Mouse (Mus musculus) gastrocnemius, adult 18-20 months (tissue): ENCODE measurements around the gene Tomm40. TPM values are rescaled to one million over a fixed set of nuclear protein-coding genes. Genes with fewer than 3 reads are reported as not detected.
A peak's percentile ranks its signal among the peaks of the same experiment; 100 is the strongest.
"Not testable (repeated sequence)": the region's sequence is repeated elsewhere in the genome, so short reads cannot be mapped to it uniquely, and the experiment has no call there.

Experiments
- DNase-seq: peaks from one replicate; pipeline ENCODE4 v3.0.0; 2021; ENCODE audit warnings: low spot score
- total RNA-seq, 2 experiments: library from RNA; stranded (reverse); gene quantifications; 2 replicates each; pipeline ENCODE4 v1.2.3; 2021

Gene Tomm40
- total RNA-seq, 2 experiments from 2014 or later: 40.8 to 44.0 TPM

DNA sequence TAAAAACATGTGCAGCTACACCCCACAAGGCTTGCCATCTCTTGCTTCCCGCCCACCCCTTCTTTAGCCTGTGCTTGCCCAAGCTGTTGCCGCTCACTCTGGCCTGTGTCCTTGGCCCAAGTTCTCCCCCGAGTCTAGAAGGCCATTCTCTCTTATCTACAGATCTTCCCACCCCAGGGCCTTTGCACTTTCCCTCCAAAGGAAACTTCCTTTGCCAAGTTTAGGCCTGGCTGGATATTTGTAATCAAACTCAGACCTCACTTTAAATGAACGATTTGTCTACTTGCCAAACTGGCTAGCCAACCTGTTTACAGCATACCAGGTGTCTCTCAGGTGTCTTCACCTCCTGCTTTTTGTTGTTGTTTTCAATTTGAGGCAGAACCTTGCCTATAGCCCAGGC lies 24.4 kb downstream of the Tomm40 start:
- no peak for DNase-seq

DNA sequence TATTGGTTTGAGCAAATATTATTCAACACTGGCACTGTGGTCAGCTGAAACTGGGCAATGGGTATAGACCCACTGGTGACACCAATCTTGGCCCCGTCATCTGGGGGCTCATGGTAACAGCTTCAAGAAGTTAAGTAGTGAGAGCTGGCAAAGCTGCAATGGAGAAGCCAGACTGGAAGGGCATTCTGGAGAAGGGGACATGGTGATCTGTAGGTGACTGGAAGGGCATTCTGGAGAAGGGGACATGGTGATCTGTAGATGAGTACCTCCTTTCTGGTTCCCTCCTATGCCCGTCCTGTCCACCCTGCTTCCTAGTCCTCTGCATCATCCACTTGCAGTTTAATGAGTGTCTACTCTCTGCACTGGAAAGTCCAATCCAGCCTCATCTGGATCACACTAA lies 26.6 kb downstream of the Tomm40 start:
- no peak for DNase-seq

DNA sequence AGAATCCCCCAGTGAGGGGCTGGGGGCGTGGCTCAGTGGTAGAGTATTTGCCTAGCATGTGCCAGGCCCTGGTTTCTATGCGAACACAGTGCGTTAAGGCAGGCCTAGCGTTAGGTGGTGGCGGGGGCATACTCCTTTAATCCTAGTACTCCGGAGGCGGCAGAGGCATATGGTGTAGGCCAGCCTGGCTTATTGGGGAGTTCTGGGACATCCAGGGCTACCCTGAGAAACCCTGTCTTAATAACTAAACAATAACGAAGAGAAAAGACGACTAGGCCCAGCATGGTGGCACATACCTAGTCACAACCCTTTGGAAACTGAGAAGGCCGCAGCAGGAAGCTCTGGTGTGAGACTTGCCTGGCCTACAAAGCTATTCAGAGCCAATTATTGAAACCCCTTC lies 27.1 kb downstream of the Tomm40 start:
- no peak for DNase-seq

DNA sequence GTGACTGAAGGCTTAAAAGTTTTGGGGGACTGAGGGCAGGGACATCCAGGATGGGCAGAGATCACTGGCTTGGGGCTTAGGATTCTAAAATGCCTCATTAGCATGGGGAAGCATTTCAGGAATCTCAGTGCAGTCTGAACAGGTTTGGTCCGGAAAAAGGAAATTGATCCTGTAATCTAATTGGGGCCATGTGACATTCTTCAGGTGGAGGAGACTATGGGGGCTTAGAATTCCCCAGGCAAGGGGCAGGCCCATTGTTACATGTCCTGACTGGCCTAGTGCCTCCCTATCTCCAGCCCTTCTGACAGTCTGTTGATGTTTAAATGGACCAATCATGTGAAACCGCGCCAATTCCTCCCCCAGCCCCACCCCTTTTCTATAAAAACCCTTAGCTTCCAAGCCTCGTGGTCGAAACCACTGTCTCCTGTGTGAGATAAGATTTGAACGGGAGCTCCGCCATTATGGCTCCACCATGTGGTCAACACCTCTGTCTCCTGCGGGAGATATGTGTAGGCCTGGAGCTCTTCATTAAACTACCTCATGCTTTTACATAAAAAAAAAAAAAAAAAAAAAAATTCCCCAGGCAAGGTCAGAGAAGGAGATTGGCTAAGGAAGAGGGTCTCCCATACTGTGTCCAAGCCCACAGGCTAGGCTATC lies 28.2 kb downstream of the Tomm40 start:
- not testable (repeated sequence) for DNase-seq

DNA sequence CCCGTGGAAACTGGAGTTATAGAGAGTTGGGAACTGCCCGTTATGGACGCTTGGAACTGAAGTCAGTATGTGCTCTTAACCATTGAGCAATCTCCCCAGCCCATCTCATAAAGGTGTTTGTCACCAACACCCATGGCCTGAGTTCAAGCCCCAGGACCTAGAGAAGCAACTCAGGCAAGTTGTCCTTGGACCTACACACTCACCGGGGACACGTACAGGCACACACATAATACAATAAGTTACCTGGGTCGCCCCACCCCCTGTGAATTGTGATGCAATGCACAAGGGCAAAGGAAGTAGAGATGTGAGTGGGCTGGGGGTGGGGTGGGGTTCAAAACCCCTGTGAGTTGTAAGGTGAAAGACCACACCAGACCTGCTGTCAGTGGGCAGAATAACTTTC lies 28.7 kb downstream of the Tomm40 start:
- DNase-seq: no peak

DNA sequence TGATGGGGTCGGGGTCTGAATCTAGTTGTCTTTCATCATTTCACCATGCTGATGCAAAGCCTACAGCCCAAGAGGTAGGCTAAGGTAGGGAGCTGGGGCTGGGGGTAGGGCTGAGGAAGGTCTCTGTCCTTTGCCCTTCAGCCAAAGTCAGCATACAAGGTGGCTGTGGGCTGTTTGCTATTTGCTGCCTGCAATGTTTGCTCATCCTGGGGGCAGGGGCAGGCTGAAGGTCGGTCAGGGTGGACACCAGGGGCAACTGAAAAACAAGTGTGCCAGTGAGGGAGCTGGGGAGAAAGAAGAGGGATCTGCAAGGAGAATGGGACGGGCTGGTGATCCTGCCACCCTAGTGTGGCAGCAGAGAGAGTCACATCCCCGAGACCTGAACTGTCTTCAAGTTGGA lies 29.9 kb downstream of the Tomm40 start:
- no peak for DNase-seq

DNA sequence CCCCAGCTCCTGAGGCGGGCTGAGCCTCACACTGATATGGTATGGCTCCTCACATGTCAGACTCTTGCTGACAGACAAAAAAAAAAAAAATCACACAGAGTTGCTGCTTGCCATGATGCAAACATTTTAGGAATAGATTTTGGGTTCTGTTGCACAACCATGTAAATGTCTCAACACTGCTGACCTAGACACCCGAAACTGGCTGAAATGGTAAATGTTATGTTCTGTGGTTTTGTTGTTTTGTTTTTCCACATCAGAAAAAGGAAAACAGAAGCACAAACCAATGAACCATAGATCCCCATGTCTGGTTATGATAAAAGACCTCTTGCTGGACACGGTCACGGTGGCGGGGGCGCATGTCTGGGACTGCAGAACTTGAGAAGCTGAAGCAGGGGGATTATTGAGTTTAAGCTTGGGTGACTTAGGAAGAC lies 31.5 kb downstream of the Tomm40 start:
- no peak for DNase-seq

DNA sequence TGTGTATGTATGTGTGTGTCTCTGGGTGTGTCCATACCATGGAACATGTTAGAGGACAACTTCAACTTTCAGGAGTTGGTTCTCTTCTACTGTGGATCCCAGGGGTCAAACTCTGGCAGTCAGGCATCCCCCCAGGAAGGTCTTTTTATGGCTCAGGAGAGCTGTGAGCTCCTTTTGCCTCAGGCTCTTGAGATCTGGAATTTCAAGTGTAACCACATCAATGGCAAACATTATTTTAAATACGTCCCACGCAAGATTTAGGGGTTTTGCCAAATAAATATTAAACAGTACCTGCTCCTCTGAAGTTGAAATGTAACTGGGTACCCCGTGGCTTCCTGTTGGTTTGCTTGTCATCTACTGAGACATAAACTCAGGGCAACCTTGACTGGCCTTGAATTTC lies 32.3 kb downstream of the Tomm40 start:
- no peak for DNase-seq

DNA sequence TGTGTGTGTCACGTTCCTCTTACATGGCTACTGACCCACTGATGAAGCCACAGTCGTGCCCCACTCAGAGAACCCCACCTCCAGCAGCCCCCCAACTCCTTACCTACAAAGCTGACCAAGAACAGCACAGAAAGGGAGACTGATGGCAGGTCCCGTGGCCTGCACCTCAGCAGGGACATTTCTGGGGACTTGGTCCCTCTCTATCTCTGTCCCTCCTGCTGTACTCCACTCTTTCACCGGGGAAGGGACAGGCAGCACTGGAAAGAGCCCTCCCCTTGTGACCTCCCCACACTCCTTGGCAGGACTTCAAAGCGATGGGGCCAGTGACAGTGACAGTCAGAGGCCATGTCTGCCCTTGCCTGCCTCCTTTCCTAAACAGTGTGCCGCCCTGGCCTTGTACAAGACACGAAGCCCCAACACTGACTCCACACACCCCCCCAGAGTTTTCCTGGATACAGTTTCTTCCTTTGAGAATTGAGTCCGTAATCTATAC lies 34.0 kb downstream of the Tomm40 start, which contains the start of the genes Gm44805 and Apoc4:
TSS of gene Gm44805 (minus strand) at position 222 of the 493 bp plus-strand sequence.
TSS of gene Apoc4 (minus strand) at position 278 of the 493 bp plus-strand sequence.
- no peak for DNase-seq

DNA sequence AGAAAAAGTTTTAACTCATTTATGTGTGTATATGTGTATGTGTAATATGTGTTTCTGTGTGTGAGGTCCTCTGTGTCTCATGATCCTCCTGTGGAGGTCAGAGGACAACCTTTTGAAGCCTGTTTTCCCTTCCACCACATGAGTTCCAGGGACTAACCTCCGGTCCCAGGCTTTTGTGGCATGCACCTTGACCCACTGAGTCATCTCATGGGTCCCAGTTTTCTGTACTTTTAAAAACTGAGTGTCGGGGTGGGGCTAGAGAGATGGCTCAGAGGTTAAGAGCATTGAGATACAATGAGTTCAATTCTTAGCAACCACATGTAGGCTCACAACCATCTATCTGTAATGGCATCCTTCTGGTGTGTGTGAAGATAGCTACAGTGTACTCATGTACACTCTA lies 34.5 kb downstream of the Tomm40 start:
- no peak for DNase-seq

DNA sequence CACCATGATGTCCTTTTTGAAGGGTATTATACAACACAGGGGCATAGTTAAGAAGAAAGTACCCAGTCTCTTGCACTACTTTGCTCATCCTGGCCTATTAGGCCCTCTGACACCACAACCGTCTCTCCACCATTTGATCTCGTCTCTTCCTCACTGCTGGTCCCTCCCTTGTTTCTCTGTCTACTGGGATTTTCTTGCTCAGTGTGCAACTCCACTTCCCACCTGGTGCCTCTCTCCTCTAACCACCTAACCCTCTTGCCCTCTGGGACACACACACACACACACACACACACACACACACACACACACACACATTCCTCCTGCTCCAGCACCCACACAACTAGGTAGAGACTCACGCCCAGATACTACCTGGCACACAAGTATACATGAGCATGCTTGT lies 36.3 kb downstream of the Tomm40 start:
- no peak for DNase-seq

DNA sequence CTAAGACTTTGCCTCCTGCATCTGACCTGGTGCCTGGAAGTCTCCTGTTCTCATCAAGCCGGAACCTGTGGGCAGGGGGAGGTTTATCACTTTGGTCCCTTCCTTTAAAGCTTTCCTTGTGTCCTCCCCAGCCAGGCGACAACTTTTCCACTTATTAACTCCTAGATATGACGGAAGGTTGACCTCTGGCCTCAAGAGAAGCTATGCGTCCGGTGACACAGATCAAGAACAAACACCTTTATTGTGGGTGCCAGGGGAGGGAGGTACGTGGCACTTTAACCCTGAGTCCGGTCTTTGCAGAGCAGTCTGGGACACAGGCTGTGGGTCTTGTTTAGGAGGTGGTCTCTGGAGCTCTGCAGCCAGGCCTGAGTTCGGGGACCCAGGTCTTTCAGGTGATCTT lies 37.4 kb downstream of the Tomm40 start, which contains the start of gene Apoc2:
TSS of gene Apoc2 (minus strand) at position 70 of the 400 bp plus-strand sequence.
- DNase-seq: no peak

DNA sequence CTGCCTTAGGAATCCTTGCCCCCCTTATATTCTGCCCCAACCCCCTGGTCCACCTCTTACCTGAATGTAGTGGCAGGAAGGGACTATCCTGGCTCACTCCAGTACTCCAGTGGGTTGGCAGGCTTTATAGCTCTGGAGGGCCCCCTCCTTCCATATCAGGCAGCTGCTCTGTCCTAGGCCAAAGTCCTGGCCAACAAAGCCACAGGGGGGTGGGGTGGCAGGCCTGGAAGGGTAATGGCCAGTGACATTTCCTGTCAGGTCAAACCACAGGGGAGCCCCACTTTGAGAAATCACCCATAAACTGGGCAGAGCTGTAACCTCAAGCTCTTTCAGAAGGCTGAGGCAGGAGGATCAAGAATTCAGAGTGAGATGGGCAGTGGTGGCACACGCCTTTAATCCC lies 38.6 kb downstream of the Tomm40 start:
- DNase-seq: no peak

DNA sequence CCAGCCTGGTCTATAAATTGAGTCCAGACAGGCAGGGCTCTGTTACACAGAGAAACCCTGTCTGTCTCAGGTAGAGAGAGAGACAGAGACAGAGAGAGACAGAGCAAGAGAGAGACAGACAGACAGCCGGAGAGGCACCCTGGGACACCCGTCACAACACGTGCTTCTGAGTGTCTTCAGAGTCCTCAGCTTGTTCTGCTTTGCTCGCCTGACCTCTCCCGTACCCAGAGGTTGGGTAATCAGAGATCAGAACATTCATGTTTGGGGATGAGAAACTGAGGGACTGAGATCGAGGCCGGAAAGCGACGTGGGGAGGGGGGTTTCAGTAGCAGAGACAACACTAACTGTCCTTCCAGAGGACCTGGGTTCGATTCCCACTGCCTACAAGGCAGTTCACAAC lies 39.4 kb downstream of the Tomm40 start:
- no peak for DNase-seq

DNA sequence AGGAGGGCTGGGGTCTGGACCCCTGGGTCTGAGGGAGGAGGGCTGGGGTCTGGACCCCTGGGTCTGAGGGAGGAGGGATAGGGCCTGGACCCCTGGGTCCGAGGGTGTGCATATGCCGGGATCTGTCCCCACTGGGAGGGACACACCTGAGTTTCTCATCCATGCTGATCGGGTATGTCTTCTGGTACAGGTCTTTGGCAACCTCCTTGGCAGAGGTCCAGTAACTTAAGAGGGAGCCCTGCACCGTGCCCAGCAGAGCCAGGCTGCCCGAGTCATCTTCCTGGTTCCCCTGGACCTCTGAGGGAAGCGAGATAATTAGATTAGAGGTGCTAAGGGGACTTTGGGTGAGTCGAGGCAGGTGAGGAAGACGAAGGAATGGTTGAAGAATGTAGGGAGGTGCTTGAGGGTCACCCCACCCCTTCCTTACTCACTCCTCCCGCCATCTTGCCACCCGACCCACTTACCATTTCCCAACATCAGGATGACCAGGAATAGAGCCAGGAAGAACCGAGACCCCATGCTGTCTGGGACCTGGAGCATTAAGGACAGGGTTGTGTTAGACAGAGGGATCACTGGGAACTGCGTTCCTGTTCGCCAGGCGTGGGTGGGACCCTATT lies 42.0 kb downstream of the Tomm40 start:
- no peak for DNase-seq

DNA sequence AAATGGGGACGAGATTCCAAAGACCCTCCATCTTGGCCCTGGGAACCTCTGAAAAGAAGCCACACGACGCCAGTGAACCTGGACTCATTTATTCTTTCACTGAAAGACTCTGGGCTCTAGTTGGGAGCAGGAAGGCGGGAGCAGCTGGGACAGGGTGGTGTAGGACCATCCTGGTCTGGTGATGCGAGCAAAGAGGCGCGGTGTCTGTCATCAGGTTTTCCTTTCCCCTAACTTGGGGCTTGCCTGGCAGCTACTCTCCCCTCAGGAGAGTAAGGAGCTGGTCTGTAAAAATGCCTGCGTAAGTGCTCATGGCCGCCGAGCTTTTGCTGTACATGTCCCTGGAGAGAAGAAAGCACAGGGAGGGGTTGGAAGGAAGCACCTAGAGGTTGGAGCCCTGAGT lies 43.7 kb downstream of the Tomm40 start:
- DNase-seq: no peak

DNA sequence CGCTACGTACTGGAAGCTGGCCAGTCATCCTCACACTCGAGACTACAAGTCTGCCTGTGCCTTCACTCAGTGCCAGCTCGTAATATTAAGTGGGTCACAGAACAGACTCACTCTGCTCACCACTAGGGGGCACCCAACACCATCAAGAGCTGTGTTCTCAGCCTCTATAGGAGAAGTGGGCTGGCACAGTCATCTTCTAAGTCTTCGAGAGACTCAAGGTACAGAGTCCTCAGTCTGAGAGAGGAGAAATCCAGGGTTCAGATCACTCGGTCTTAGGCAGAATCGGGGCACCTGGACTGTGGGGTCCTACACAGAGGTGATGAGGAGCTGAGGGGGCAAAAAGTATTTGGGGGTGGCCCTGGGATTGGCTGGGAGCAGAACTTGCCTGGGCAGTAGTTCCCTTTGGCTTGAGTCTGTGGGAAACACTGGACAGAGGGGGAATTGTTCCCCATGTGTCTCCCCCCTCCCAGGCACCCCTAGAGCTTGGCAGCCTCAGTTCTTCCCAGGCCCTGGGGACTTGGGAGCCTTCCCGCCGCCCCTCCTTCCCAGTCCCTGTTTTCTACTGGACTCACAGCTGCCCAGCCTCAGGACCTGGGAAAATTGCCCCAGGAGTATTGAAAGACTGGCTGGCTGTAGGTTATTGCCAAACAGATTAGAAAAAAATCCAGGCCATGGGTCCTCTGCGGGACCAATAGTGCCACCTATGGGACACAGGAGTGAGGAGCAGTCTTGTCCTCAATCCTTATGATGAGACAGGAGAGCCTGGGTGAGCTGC lies 46.1 kb downstream of the Tomm40 start:
- peak; percentile 94 for DNase-seq

DNA sequence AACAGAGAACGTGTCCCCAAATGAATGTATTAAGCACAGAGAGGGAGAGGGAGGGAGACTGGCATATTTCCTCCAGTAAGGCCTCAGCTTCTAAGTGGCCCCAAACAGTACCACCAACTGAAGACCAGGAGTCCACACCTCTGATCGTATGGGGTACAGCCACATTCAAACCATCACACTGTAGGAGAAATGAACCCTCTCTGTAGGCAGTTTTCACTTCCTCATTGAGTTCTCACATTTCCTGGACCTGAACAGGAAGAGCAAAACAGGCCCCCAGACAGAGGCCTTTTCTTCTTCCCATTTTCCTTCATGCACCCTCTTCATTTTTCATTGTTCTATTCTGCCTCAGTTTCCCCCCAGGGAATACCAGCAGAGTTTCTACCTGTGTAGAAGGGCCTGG lies 47.8 kb downstream of the Tomm40 start:
- no peak for DNase-seq

DNA sequence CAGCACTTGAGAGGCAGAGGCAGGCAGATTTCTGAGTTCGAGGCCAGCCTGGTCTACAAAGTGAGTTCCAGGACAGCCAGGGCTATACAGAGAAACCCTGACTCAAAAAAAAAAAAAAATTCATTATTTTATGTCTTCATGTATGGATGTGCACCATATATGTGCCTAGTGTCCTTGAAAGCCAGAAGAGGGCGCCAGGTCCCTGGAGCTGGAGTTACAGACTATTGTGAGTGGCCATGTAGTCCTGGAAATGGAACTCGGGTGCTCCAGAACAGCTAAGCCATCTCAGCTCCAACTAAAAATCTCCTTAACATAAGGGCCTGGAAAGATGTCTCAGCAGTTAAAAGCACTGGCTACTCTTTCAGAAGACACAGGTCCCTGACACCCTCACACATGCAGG lies 48.5 kb downstream of the Tomm40 start:
- no peak for DNase-seq

DNA sequence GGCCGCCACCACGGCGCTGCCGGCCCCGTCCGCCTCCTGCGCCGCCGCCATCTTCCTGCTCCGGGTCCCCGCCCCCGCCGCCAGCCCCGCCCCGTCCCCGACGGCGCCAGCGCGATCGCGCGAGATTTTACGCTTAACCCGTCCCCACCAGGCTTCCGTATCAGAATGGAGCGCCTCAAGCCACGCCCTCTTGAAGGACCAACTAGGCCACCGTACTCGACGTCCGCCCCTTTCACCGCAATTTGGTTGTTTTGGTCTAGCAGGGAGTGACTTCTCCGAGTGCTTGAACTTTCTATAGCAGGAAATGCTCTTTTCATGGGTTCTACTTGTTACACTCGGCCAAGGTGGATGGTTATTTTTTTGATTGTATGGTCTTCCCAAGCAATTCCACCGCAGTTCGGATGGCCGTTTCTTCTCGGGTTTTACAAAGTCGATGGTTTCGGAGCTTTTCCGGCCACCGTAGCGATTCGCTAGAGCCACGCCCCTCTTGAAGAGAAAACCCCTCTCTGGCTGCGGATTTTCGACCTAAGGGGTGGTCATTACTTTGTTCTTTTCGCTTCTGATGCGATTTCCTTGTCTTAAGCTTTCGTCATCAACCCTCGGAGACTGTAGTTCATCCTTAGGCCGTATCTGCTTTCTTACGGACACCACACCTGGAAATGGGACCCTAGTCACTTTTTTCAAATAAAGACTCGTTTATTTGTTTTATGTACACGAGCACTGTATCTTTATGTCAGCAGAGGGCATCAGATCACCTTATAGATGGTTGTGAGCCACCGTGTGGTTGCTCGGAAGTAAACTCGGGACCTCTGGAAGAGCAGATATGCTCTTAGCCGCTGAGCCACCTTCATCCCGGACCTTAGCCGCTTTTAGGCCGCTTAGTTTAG lies 50.0 kb downstream of the Tomm40 start, which contains the start of gene Clptm1:
TSS of gene Clptm1 (minus strand) at position 79 of the 887 bp plus-strand sequence.
- peak; percentile 98 for DNase-seq

DNA sequence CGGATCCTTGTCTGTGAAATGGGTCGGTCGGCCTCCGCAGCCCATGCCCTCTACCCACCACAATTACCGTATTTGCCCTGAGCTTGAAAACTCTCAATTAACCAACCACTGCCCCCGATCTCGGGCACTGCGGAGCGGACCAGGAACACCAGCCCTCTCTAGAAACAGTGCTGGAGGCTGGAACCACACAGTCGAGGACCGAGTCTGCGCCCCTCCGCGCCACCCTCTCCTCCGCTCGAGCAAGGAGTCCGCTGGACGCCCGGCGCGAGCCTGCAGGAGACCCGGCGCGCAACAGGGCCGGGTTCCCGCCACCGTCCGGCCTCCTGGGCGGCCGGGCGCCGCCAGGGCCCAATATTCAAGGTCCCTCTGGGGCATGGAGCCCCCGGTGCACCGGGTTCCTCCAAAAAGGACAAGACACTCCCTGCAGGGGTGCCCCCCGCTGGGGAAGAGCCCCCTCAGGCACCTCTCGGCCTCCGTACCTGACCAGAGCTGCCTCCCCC lies 50.7 kb downstream of the Tomm40 start:
- no peak for DNase-seq
